In the genomic region with DNA sequence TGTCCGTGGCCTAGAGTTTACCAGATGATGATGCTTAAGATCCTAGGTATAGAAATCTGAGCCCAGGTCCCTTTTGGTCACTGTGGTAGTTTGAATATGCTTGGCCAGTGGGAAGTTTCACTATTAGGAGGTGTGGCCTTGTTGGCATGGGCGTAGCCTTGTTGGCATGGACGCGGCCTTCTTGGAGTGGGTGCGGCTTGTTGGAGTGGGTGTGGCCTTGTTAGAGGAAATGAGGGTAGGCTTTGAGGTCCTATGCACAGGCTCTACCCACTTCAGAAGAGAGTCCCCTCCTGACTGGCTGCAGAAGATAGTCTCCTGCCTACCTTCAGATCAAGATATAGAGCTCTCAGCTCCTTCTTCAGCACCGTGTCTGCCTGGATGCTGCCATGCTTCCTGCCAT, we compare ENCODE assay signal across 29 mouse cellular contexts.
DNase-seq lines count a peak whose midpoint lies in the region; ATAC-seq and TF ChIP-seq lines count a peak whose summit lies in the region.
"Had no signal": no experiment of that assay in that cellular context is flagged by ENCODE, and none has a peak within 500 bp of the region (broad histone marks: within the 10 kb centered on the region; RNA-seq: fewer than 3 reads in every experiment).

No protein-coding gene starts in this region.

- H3K4me2 ChIP-seq in intestine, embryonic 15.5 days (replicated peaks), result no peak overlapping the region
- no peak overlapping the region for H3K4me2 ChIP-seq in intestine, embryonic 16.5 days (ENCODE audit: low read depth, low read length)
- H3K4me2 ChIP-seq in CH12.LX (ENCODE audit: insufficient read depth, low read depth, poor library complexity, severe bottlenecking), result no peak overlapping the region
- H3K4me2 ChIP-seq in stomach, postnatal 0 days (replicated peaks; ENCODE audit: low read depth), result no peak overlapping the region
- H3K4me2 ChIP-seq: embryonic facial prominence, embryonic 12.5 days; forebrain, embryonic 15.5 days; heart, embryonic 12.5 days; hindbrain, embryonic 14.5 days; limb, embryonic 12.5 days; liver, embryonic 15.5 days; lung, embryonic 14.5 days; neural tube, embryonic 12.5 days had no signal

- TF ChIP-seq RAD21 in CH12.LX (IDR thresholded peaks at IDR 0.05; ENCODE audit: low read depth, low read length), result no peak

- H3K36me3 ChIP-seq in intestine, embryonic 15.5 days, result no peaks in the 10 kb centered on the region
- H3K36me3 ChIP-seq in intestine, embryonic 16.5 days (ENCODE audit: control insufficient read depth, insufficient read depth, low read length), result no peaks in the 10 kb centered on the region
- H3K36me3 ChIP-seq in CH12.LX (replicated peaks in 1 of 2; ENCODE audit: control insufficient read depth in 1 of 2, insufficient read depth in 1 of 2, low read length in 1 of 2), result no peaks in the 10 kb centered on the region
- no peaks in the 10 kb centered on the region for H3K36me3 ChIP-seq in stomach, postnatal 0 days (ENCODE audit: control insufficient read depth, insufficient read depth, low read length)
- H3K36me3 ChIP-seq: embryonic facial prominence, embryonic 12.5 days; forebrain, embryonic 15.5 days; heart, embryonic 12.5 days; limb, embryonic 12.5 days; liver, embryonic 15.5 days; neural tube, embryonic 12.5 days had no signal

- DNase-seq in CH12.LX (ENCODE audit: extremely low read depth), result peak; percentile 28
- peak; percentile 55 for DNase-seq in stomach, postnatal 0 days (ENCODE audit: low spot score)
- no peak for DNase-seq in left cerebral cortex, adult 11 months (ENCODE audit: low spot score)
- DNase-seq in adrenal gland, adult (ENCODE audit: inconsistent age in 2 of 2, low spot score in 1 of 2), result no peak
- DNase-seq: adrenal gland, adult 2 months; cerebellum, adult 9-10 months; embryo, embryonic 11 days; gastrocnemius, postnatal 25 days; heart, adult 2 months; kidney, adult 18-20 months; kidney, postnatal 10 days; layer of hippocampus, adult 9-11 months; lung, embryonic 14.5 days; lung, postnatal 36 days; right cerebral cortex, postnatal 4 days; thymus, adult 2 months; thymus, postnatal 36 days had no signal

- H3K27me3 ChIP-seq in intestine, embryonic 15.5 days (replicated peaks), result no peaks in the 10 kb centered on the region
- H3K27me3 ChIP-seq in intestine, embryonic 16.5 days (replicated peaks; ENCODE audit: control insufficient read depth, insufficient read depth, low read length), result no peaks in the 10 kb centered on the region
- no peaks in the 10 kb centered on the region for H3K27me3 ChIP-seq in CH12.LX (replicated peaks)
- H3K27me3 ChIP-seq in stomach, postnatal 0 days (ENCODE audit: control insufficient read depth, insufficient read depth, low read length), result no peaks in the 10 kb centered on the region
- H3K27me3 ChIP-seq: embryonic facial prominence, embryonic 12.5 days; forebrain, embryonic 15.5 days; heart, embryonic 12.5 days; limb, embryonic 12.5 days; liver, embryonic 15.5 days; neural tube, embryonic 12.5 days had no signal

- in situ Hi-C loops in CH12.LX (cut with MboI; ENCODE audit: low pct_ligation_motif_present, low pct_unique_long_range_greater_than_20kb, low sequenced_read_pairs), result no loop called here

- peak; percentile 45; the same call in 1 of the 2 replicates for ATAC-seq in intestine, embryonic 15.5 days
- no peak for ATAC-seq in intestine, embryonic 16.5 days
- ATAC-seq in megakaryocyte progenitor cell, adult 5-6 weeks (replicated peaks; ENCODE audit: poor library complexity), result peak; percentile 45; the same call in 1 of the 2 replicates
- peak; percentile 85; the same call in 1 of the 2 replicates for ATAC-seq in stomach, postnatal 0 days (ENCODE audit: low FRiP score, low TSS enrichment)
- ATAC-seq: forebrain, embryonic 15.5 days; midbrain, embryonic 16.5 days had no signal

- no peak for TF ChIP-seq POLR2A in CH12.LX (IDR thresholded peaks at IDR 0.05; ENCODE audit: low read depth, low read length)

- no peaks in the 10 kb centered on the region for H3K79me2 ChIP-seq in CH12.LX (replicated peaks; ENCODE audit: control insufficient read depth, extremely low read depth, insufficient read depth, poor library complexity, severe bottlenecking)

- no peak for TF ChIP-seq EP300 in CH12.LX (IDR thresholded peaks at IDR 0.05; ENCODE audit: low read length)
- TF ChIP-seq EP300 in stomach, postnatal 0 days (optimal IDR thresholded peaks at IDR 0.05), result no peak

- no peak for TF ChIP-seq CTCF in CH12.LX (conservative IDR thresholded peaks at IDR 0.05 in 1 of 2, IDR thresholded peaks at IDR 0.05 in 1 of 2; ENCODE audit: low read depth in 2 of 2, low read length in 2 of 2)
- no peak for TF ChIP-seq CTCF in stomach, postnatal 0 days (IDR thresholded peaks at IDR 0.05; ENCODE audit: low read depth)

- H3K9ac ChIP-seq in intestine, embryonic 15.5 days, result no peak overlapping the region
- no peak overlapping the region for H3K9ac ChIP-seq in intestine, embryonic 16.5 days (ENCODE audit: low read depth, low read length)
- no peak overlapping the region for H3K9ac ChIP-seq in CH12.LX (ENCODE audit: insufficient read depth, low read depth)
- no peak overlapping the region for H3K9ac ChIP-seq in stomach, postnatal 0 days (ENCODE audit: low read length)
- H3K9ac ChIP-seq: embryonic facial prominence, embryonic 12.5 days; forebrain, embryonic 15.5 days; heart, embryonic 12.5 days; hindbrain, embryonic 14.5 days; limb, embryonic 12.5 days; liver, embryonic 15.5 days; lung, embryonic 14.5 days; neural tube, embryonic 12.5 days had no signal

- 96% methylated on average over 6 of the region's 6 CpGs for WGBS in intestine, embryonic 15.5 days
- WGBS in intestine, embryonic 16.5 days, result 95% methylated on average over 6 of the region's 6 CpGs
- 76% methylated on average over 6 of the region's 6 CpGs for whole genome bisulfite sequencing in stomach, postnatal 0 days

- H3K4me1 ChIP-seq in intestine, embryonic 15.5 days (replicated peaks), result no peaks in the 10 kb centered on the region
- H3K4me1 ChIP-seq in intestine, embryonic 16.5 days (ENCODE audit: control insufficient read depth, insufficient read depth, low read length), result no peaks in the 10 kb centered on the region
- H3K4me1 ChIP-seq in CH12.LX (ENCODE audit: control insufficient read depth in 1 of 2, insufficient read depth in 2 of 2), result peaks cover 14 to 21% of the 10 kb centered on the region in 2 experiments
- H3K4me1 ChIP-seq in stomach, postnatal 0 days (replicated peaks; ENCODE audit: control insufficient read depth, insufficient read depth), result no peaks in the 10 kb centered on the region
- H3K4me1 ChIP-seq: embryonic facial prominence, embryonic 12.5 days; forebrain, embryonic 15.5 days; heart, embryonic 12.5 days; limb, embryonic 12.5 days; liver, embryonic 15.5 days; neural tube, embryonic 12.5 days had no signal

- dilution Hi-C loops in CH12.LX (cut with MboI; ENCODE audit: extremely low pct_ligation_motif_present, extremely low pct_unique_long_range_greater_than_20kb, low sequenced_read_pairs), result no loop called here

- no peak overlapping the region for H3K4me3 ChIP-seq in intestine, embryonic 15.5 days (replicated peaks)
- H3K4me3 ChIP-seq in intestine, embryonic 16.5 days (ENCODE audit: low read length), result no peak overlapping the region
- no peak overlapping the region for H3K4me3 ChIP-seq in CH12.LX (replicated peaks in 1 of 3; ENCODE audit: low read depth in 2 of 3, low read length in 2 of 3, poor library complexity in 1 of 3)
- H3K4me3 ChIP-seq in stomach, postnatal 0 days (ENCODE audit: low read depth, low read length), result no peak overlapping the region
- H3K4me3 ChIP-seq: embryonic facial prominence, embryonic 12.5 days; forebrain, embryonic 15.5 days; heart, adult 2 months; heart, embryonic 12.5 days; limb, embryonic 12.5 days; liver, embryonic 15.5 days; myocyte; neural tube, embryonic 12.5 days had no signal

- no peak overlapping the region for H3K27ac ChIP-seq in intestine, embryonic 15.5 days
- H3K27ac ChIP-seq in intestine, embryonic 16.5 days (ENCODE audit: low read length), result no peak overlapping the region
- H3K27ac ChIP-seq in CH12.LX (ENCODE audit: insufficient read depth, low read depth), result no peak overlapping the region
- no peak overlapping the region for H3K27ac ChIP-seq in stomach, postnatal 0 days (replicated peaks)
- H3K27ac ChIP-seq: embryonic facial prominence, embryonic 12.5 days; forebrain, embryonic 15.5 days; heart, adult 2 months; hindbrain, embryonic 14.5 days; limb, embryonic 12.5 days; liver, embryonic 15.5 days; neural tube, embryonic 12.5 days had no signal

- no peaks in the 10 kb centered on the region for H3K9me3 ChIP-seq in intestine, embryonic 15.5 days
- H3K9me3 ChIP-seq in intestine, embryonic 16.5 days (ENCODE audit: control insufficient read depth, low read length), result no peaks in the 10 kb centered on the region
- no peaks in the 10 kb centered on the region for H3K9me3 ChIP-seq in CH12.LX (replicated peaks; ENCODE audit: low read length)
- H3K9me3 ChIP-seq in stomach, postnatal 0 days (ENCODE audit: control insufficient read depth, low read length), result no peaks in the 10 kb centered on the region
- H3K9me3 ChIP-seq: embryonic facial prominence, embryonic 12.5 days; forebrain, embryonic 15.5 days; heart, embryonic 12.5 days; limb, embryonic 12.5 days; liver, embryonic 15.5 days; neural tube, embryonic 12.5 days had no signal

TF ChIP-seq in CH12.LX, 34 proteins besides CTCF, POLR2A, EP300 and RAD21:
- no peak for TF ChIP-seq GABPA (IDR thresholded peaks at IDR 0.05; ENCODE audit: insufficient replicate concordance, low read depth, low read length)
- TF ChIP-seq MAZ (IDR thresholded peaks at IDR 0.05; ENCODE audit: low read depth, low read length), result no peak
- TF ChIP-seq MEF2A (IDR thresholded peaks at IDR 0.05; ENCODE audit: borderline replicate concordance, low read depth, low read length), result no peak
- no peak for TF ChIP-seq MAFK (IDR thresholded peaks at IDR 0.05; ENCODE audit: insufficient replicate concordance, low read length)
- TF ChIP-seq ZC3H11A (IDR thresholded peaks at IDR 0.05; ENCODE audit: low read depth, low read length), result no peak
- TF ChIP-seq MXI1 (IDR thresholded peaks at IDR 0.05; ENCODE audit: low read depth, low read length), result no peak

Comparison
In these comparisons a context has a peak if more than half of its experiments do, and no peak if none do; other contexts are left out.
1. DNase-seq: peak in CH12.LX (single experiment) and stomach, postnatal 0 days (single experiment); none in left cerebral cortex, adult 11 months (single experiment) and adrenal gland, adult (0 of 2).